Mouse (Mus musculus) urinary bladder, adult 2 months (tissue): ENCODE measurements around the gene Tmem240. TPM values are rescaled to one million over a fixed set of nuclear protein-coding genes. Genes with fewer than 3 reads are reported as not detected.
"Not testable (repeated sequence)": the region's sequence is repeated elsewhere in the genome, so short reads cannot be mapped to it uniquely, and the experiment has no call there.

Experiments used
- DNase-seq: peaks from one replicate; pipeline ENCODE4 v3.0.0; 2022; ENCODE audit warnings: low spot score
- polyA plus RNA-seq: library from polyadenylated mRNA; depleted of rRNA; stranded (reverse); fragments of >200 nt; gene quantifications from 2 replicates; pipeline ENCODE4 v1.2.3, GENCODE M21; 2012

The Tmem240 gene
- polyA plus RNA-seq, 1 experiment: 3.3 TPM

DNA sequence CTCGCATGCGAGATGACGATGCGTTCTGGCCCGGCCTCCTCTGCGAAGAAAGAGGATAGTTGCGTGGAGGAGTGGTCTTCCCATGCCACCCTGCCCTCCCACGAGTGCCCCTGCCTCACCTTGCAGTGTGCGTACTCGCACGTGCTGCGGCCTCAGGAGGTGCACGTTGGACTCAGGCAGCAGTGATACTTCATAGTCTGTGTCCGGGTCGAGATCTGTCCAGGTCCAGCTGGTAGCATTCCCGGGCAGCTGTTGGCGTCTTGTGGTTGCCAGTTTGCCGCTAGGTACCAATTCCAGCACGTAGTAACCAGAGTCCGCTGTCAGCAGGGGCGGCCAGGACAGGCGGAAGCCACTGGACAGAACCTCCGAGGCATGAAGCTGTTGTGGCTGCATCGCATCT lies 36.0 kb downstream of the Tmem240 start:
- no peak for DNase-seq

- DNase-seq: no peak
These were observed 37.1 kb downstream of the Tmem240 start for GRCm38 (mm10) chr4:155771706-155772105.

DNA sequence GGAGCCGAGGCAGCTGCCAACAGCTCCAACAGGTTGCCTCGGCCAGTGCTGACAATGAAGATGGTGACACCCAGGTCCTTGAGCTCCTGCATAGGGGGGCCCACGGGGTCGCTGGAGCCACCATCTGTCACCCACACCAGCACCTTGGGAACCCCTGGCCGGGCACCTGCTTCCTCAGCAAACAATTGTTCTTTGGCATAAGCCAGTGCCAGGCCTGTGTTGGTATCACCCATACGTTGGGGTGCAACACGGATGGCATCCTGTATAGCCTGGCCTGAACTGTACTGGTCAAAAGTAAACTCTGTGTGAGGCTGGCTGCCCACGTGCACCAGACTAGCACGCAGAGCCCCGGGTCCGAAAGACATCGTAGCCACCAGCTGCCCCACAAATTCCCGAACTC lies 38.2 kb downstream of the Tmem240 start:
- DNase-seq: no peak

GRCm38 (mm10) chr4:155773335-155774078 lies 38.9 kb downstream of the Tmem240 start:
- DNase-seq: no peak

DNA sequence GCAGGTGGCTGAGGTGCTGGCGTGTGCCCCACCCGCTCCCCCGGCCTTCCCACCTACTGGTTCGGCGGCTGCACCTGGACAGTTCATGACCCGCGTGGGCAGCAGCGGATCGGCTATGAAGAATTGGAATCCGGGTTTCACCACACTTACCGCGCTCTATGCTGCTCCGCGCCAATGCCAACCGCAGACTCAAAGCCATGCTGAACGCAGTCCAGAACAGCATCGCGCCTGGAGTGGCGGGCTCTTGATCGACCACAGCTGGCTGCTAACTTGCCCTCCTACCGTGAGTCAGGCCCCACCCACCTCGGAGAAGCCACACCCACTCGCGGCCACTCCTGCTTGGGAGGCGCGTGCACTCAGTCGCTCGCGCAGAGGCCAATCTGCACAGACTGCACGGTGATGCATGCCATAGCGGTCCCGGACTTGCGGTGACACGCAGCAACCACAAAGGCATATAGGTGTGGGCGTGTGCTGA lies 39.7 kb downstream of the Tmem240 start, which contains the start of gene Vwa1:
Gene Vwa1 (minus strand): TSS at position 419 of the 475 bp plus-strand sequence.
- DNase-seq: peak; percentile 86

DNA sequence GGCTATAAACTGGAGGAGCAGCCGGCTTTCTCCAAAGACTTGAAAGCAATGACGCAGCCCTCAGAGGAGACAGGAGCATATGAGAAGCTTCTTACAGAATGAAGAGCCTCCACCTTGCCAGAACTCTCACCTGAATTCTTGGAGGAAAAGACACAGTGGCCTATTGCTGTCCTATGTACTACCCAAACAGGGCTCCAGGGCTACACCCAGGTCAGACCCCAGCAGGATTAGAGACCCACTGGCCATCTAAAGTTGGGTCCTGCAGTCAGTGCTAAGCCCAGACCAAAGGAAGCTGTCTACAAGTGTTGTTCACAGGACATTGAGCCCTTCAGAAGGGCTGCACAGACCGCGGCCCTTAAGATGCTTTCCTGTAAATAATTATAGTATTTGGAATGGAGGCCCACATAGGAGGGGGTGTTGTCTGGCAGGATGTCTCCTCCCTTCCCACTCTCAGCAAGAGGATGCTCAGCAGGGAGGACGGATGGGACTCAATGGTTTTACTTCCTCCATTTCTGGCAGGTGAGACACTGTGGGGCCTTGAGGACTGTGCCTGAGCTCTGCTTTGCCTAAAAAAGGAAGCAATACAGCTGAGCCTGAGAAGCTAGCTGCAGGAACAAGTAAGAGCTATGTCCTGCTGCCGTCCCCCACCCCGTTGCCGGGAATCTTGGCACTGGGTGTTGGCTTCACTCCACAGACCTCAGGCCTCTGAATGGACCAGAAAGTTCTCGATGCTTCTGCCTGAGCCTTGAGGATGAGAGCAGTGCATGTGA lies 40.6 kb downstream of the Tmem240 start:
- DNase-seq: no peak

DNA sequence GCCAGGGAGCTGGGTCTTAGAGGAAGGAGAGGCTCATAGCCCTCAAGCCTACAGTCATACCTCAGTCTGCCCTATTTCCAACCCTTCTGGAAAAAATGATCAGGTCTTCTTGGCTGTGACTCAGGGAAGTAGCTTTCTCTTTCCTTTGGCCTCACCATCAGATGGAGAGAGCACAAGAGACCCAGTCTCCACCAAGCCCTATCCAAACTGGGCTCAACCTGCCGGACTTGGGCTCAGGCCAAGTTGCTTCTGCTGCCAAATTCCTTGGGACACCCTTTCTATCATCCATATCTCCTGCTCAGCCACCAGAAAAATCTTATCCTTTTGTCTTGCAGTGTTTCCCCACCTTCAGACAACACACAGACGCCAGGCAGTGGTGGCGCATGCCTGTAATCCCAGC lies 41.3 kb downstream of the Tmem240 start:
- no peak for DNase-seq

- DNase-seq: no peak
These were observed 42.2 kb downstream of the Tmem240 start for GRCm38 (mm10) chr4:155776704-155777335.

- DNase-seq: no peak
These were observed 43.2 kb downstream of the Tmem240 start for GRCm38 (mm10) chr4:155777816-155778215.

DNA sequence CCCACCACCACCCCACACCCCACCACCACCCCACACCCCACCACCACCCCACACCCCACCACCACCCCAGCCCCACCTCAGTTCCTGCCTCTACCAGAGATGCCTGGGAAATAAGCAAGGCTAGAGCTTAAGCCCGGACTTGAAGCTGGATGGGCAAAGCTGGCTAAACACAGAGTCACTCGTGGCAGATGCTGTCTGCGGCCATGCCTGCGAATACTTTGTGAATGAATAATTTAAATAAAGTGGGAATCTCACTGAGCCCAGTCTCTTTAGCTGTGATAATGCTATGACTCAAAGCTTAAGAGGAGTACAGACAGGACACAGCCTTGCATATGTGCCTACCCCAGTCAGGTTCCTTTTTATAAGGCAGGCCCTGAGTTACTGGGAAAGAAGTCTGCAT lies 44.9 kb downstream of the Tmem240 start:
- DNase-seq: no peak

GRCm38 (mm10) chr4:155780895-155781294 lies 46.3 kb downstream of the Tmem240 start:
- no peak for DNase-seq

GRCm38 (mm10) chr4:155783486-155784080 lies 49.0 kb downstream of the Tmem240 start:
- DNase-seq: no peak

DNA sequence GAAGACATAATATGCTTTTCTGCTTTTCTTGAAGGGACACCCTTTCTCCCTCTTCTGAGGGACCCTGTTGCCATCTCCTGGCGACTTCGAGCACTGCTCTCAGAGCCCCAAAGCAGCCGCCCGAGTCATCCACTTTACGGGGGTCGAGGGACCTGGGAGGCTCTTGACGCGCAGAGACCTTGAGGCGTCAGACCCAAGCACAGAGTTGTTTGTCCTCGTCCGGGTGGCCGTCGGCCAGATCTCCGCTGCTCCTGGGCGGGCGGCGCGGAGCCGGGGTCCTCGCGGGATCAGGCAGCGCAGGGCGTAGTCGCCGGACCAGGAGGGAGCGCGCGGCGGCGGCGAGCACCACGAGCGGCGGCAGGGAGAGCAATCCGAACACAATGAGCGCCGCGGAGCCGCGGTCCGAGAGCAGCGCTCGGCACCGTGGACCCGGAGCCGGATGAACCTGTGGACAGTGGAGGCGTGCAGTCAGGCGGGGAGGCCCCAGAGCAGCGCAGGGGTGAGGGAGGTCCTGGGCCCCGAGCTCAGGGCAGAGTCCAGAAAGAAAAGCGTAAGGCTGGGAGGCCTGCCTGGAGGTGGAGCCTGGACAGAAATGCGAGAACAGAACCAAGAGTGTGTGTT lies 49.6 kb downstream of the Tmem240 start:
- DNase-seq: peak; percentile 80

DNA sequence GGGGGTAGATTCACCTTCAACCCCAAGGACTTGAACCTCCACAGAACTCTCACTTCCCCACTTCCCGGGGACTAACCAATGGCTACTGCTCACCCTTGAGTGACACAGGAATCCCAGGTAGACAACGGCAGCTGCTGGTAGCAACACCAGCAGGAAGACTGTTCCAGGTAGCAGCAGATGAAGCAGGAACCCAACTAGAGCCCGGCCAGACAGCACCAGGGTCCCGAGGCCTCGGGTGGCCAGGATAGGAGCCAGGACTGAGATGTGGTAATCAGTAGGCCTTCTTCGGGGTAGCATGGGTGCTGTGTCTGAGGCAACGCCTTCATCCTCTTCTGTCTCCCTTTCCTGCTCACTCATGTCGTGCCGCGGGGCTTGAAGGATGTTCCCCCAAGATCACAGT lies 50.6 kb downstream of the Tmem240 start:
- DNase-seq: no peak

GRCm38 (mm10) chr4:155785819-155786218 lies 51.2 kb downstream of the Tmem240 start, which contains the start of gene Tmem88b:
TSS of gene Tmem88b (minus strand) at chr4:155785874.
- no peak for DNase-seq

- DNase-seq: no peak
These were observed 53.7 kb downstream of the Tmem240 start for GRCm38 (mm10) chr4:155788300-155788699.

GRCm38 (mm10) chr4:155788833-155789232 lies 54.2 kb downstream of the Tmem240 start:
- DNase-seq: not testable (repeated sequence)

- DNase-seq: no peak
These were observed 55.5 kb downstream of the Tmem240 start, which contains the start of gene Ankrd65 for GRCm38 (mm10) chr4:155790021-155790489. TSS of gene Ankrd65 (plus strand) at chr4:155790439.
